Mouse (Mus musculus) duodenum, adult 2 months (tissue): ENCODE data around the gene B430306N03Rik. TPM values are rescaled to one million over a fixed set of nuclear protein-coding genes. Genes with fewer than 3 reads are reported as not detected.

Experiments used
- polyA plus RNA-seq: library from polyadenylated mRNA; depleted of rRNA; stranded (reverse); fragments of >200 nt; gene quantifications from 2 replicates; pipeline ENCODE4 v1.2.3, GENCODE M21; 2012; ENCODE audit warnings: low replicate concordance; rRNA removed

Gene B430306N03Rik
- polyA plus RNA-seq, result 0.51 and 0.64 TPM in 2 replicates

DNA sequence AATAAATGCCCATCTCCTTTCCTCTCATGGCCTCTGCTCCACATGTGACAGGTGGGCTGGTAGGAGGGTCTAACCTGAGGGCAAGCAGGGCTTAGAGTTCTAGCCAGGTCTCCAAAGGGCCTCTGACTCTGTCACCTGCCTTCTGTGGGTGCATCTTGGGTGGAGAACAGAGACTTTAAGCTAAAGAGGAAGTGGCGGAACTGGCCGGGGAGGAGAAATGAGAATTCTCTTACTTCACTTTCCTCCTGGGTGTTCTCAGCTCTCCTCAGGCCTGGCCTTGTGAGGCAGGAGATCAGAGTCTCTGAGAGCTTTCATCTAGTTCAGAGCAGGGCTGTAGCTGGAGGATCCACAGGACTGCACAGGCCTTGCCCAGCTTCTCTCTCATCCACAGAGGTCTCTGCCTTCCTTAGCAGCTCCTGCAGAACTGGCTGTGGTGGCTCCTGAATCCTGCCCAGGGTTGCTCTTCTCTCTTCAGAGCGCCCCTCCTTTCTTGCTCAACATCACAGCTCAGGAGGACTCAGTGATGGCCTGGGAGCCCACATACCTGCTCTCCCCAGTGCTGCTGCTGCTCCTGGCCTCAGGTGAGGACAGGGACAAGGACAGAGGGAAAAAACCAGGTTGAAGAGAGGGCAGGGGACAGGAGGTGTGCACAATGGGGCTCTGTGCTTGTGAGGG is at the start of gene B430306N03Rik:
Gene B430306N03Rik (plus strand): TSS at position 237 of the 675 bp plus-strand sequence.

DNA sequence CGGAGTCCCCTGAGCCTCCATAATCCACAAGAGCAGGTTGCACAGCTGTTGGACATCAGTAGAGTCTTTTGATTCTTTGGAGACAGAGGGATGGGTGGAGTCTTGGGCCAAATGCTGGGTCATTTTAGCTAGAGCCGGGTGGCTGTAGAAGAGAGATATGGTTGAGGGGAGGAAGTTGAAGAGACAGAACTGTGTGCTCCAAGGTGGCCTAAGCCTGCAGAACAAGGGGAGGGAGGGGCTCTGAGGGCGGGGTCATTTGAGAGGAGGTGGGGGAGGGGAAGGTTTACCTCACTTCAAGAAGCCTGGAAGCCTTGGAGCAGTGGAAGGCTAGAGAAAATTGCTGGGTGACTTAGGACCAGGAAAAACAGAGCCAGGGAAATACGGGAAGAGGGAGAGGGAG is 16.7 kb upstream of the B430306N03Rik start, which contains the start of gene Treml2:
Gene Treml2 (plus strand): TSS at position 296 of the 400 bp plus-strand sequence.

DNA sequence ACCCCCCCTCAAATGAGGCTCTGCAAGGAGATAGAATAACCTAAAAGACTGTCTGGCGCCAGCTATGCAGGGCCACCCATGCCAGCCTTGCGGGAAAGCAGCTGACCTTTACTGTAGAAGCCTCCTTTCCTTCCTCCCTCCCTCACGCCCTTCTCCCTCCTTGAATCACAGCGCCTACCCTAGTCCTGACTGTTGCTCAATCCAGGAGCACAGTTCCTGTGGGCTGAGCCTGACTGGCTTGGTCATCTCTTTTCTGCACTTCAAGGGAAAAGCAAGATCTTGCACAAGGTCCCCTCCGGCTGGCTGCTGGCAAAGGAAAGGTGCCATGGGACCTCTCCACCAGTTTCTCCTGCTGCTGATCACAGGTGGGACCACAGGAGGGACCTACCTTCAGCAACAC is 30.3 kb downstream of the B430306N03Rik start, which contains the start of gene Trem2:
Gene Trem2 (plus strand): TSS at position 171 of the 400 bp plus-strand sequence.

DNA sequence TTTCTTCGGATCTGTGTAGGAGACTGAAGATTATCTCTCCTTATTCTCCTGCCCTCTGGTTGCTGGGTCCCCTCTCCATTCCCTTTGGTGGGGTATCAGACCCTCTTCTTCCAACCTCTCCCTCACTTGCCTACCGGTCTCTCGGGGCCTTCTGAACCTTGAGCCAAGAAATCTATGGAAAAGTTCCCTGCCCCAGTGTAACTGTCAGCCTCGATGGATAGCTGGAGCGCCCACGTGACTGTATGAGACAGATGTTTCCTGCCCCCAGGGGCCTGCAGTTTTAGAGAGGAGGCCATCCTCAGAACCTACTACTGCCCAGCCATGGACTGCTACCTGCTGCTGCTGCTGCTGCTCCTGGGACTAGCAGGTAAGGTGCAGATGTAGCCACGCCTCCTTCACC is 43.7 kb downstream of the B430306N03Rik start, which contains the start of gene Treml1:
Gene Treml1 (plus strand): TSS at position 301 of the 400 bp plus-strand sequence.

Other genes with a start within 250 kb of the B430306N03Rik start
- not detected in 2 replicates for gene 1700067P10Rik, start 226.8 kb upstream of the B430306N03Rik start, polyA plus RNA-seq
- 0.19 and 0.68 TPM in 2 replicates for gene 9830107B12Rik, start 169.9 kb upstream of the B430306N03Rik start, polyA plus RNA-seq
- gene A530064D06Rik, start 148.9 kb upstream of the B430306N03Rik start, polyA plus RNA-seq, result 1.1 TPM in 1 of 2 replicates, not detected in the other
- gene Trem1, start 83.4 kb upstream of the B430306N03Rik start, polyA plus RNA-seq, result 0.06 TPM in 1 of 2 replicates, not detected in the other
- not detected in 2 replicates for gene Trem3, start 68.4 kb upstream of the B430306N03Rik start, polyA plus RNA-seq
- gene Treml4, start 51.8 kb upstream of the B430306N03Rik start, polyA plus RNA-seq, result 1.5 TPM in 2 replicates
- gene Treml2, start 16.6 kb upstream of the B430306N03Rik start, polyA plus RNA-seq, result 0.55 and 0.87 TPM in 2 replicates
- gene Trem2, start 30.3 kb downstream of the B430306N03Rik start, polyA plus RNA-seq, result 0.36 and 0.89 TPM in 2 replicates
- gene Treml1, start 43.8 kb downstream of the B430306N03Rik start, polyA plus RNA-seq, result not detected in 2 replicates
- 19.6 and 32.5 TPM in 2 replicates for gene Nfya, start 93.8 kb downstream of the B430306N03Rik start, polyA plus RNA-seq
- gene Oard1, start 93.9 kb downstream of the B430306N03Rik start, polyA plus RNA-seq, result 2.9 and 3.4 TPM in 2 replicates
- 0.97 and 2.3 TPM in 2 replicates for gene Apobec2, start 116.8 kb downstream of the B430306N03Rik start, polyA plus RNA-seq
- gene Tspo2, start 135.4 kb downstream of the B430306N03Rik start, polyA plus RNA-seq, result 10.4 and 11.7 TPM in 2 replicates
- gene Unc5cl, start 138.8 kb downstream of the B430306N03Rik start, polyA plus RNA-seq, result 62.1 and 81.4 TPM in 2 replicates